Mouse (Mus musculus) kidney, postnatal 0 days (tissue): ENCODE measurements at regions not wholly inside any gene's neighbourhood (a gene's known extent, or its start where the extent isn't known, plus 50 kb on each side); places are given as distances from the start of the nearest gene placed in this dataset.

Experiments
- ATAC-seq: fragments of 200-750 bp; cut with Nextera tagmentation; replicated peaks from 2 replicates; pipeline ENCODE4 v1.8.0; 2017; ENCODE audit warnings: low read depth, moderate number of reproducible peaks, moderate TSS enrichment, moderate library complexity; ENCODE audit not compliant: low FRiP score
- DNase-seq: peaks from one replicate; pipeline ENCODE4 v3.0.0-alpha.2; 2016; ENCODE audit warnings: low spot score
- H3K27ac ChIP-seq: fragments of 300-500 bp; sonication (generic); 2 replicates; pipeline ENCODE4 v1.5.1; 2014; ENCODE audit warnings: mild to moderate bottlenecking
- H3K27me3 ChIP-seq: fragments of 300-500 bp; sonication (generic); 2 replicates; pipeline ENCODE4 v1.6.1; 2014; ENCODE audit warnings: low read length, mixed read lengths; ENCODE audit not compliant: insufficient read depth
- H3K36me3 ChIP-seq: fragments of 300-500 bp; sonication (generic); 2 replicates; pipeline ENCODE4 v1.6.1; 2014; ENCODE audit warnings: low read length, mixed read lengths; ENCODE audit not compliant: insufficient read depth
- H3K4me1 ChIP-seq: fragments of 300-500 bp; sonication (generic); replicated peaks from 2 replicates; pipeline ENCODE4 v1.6.1; 2014; ENCODE audit warnings: antibody characterized with exemption, low read length, mixed read lengths; ENCODE audit not compliant: insufficient read depth
- H3K4me2 ChIP-seq: fragments of 300-500 bp; sonication (generic); 2 replicates; pipeline ENCODE4 v1.6.1; 2014; ENCODE audit warnings: mild to moderate bottlenecking, low read length, moderate library complexity, mixed read lengths
- H3K4me3 ChIP-seq: fragments of 300-500 bp; sonication (generic); replicated peaks from 2 replicates; pipeline ENCODE4 v1.5.1; 2014; ENCODE audit warnings: low read depth, low read length
- H3K9ac ChIP-seq: fragments of 300-500 bp; sonication (generic); 2 replicates; pipeline ENCODE4 v1.6.1; 2014; ENCODE audit warnings: low read depth, low read length
- H3K9me3 ChIP-seq: fragments of 300-500 bp; sonication (generic); replicated peaks from 2 replicates; pipeline ENCODE4 v1.6.1; 2016; ENCODE audit warnings: low read length, inconsistent platforms, mixed read lengths
- CTCF ChIP-seq: IDR thresholded peaks from 2 replicates; pipeline ENCODE4 v1.5.1; 2016; ENCODE audit warnings: antibody characterized with exemption, low read depth, mild to moderate bottlenecking, moderate library complexity
- WGBS: fragments of 180-500 bp; shearing (Covaris S2); extraction: QIAGEN DNeasy Blood & Tissue Kit; methylation state at CpG from one replicate; pipeline ENCODE4 v1.1.7; 2014; 5-methylcytosine and 5-hydroxymethylcytosine counted together

DNA sequence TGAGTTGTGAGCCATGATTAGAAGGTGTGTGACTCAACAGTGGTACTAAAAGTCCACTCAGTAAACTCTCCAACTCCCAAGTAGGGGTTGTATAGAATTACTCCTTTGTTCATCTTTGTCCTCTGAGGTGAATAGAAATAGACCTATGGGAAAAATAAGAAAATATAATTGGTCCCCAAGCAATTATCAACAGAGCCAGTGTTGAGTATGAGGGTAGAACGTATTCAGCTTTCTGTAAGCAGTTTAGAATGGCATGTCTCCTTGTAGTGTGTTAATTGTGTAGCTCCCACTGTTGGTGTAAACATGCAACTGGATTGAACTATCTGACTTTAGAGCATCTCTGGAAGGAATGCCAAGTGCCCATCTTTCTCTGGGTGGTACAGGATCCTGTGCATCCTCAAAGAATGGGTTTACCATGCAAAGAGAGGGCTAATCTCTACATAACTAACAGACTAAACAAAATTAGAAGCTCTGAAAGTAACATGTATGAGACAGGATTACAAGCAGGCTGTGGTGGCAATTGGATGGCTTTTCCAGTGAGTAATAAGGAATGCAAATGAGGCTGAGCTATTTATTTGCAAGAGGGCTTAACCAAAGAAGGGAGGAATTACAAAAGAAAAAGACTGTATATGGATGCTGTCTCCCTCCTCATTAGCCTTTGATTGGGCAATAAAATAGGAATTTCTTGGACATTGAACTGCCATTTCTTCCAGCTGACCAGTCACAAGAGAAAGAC, 356.6 kb downstream of the Serpinb8 start:
- Histone ChIP-seq H3K4me2 (no peak overlapping the region), H3K27ac (no peak overlapping the region), H3K36me3 (no peaks in the 10 kb centered on the region), H3K4me3 (no peak overlapping the region), H3K9me3 (no peaks in the 10 kb centered on the region), H3K27me3 (no peaks in the 10 kb centered on the region), H3K9ac (no peak overlapping the region), H3K4me1 (no peaks in the 10 kb centered on the region)
- TF ChIP-seq CTCF: no peak
- ATAC-seq: no peak
- no peak for DNase-seq
- WGBS: 76% methylated on average over 1 of the region's 1 CpGs

DNA sequence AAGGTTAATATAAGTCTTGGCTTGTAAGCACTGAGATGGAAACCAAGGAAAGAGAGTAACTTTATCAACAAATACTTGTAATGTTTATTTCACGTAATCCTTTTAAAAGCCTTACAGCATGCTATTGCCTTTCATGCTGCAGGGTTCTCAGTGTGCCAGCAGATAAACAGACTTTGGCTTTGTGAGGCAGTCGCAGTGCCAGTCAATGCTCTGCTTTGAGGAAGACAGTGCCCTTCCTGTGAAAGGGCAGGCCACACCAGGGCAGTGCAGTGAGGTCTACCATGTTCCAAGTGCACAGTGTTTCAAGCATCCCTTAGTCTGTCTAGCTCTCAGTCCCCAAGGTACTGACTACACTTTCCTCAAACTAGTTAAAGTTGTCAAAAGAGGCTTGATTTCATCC, 360.6 kb downstream of the Serpinb8 start:
- DNase-seq (no peak), ATAC-seq (no peak)
- Histone ChIP-seq H3K4me3 (no peak overlapping the region), H3K4me1 (no peaks in the 10 kb centered on the region), H3K9me3 (no peaks in the 10 kb centered on the region), H3K27me3 (no peaks in the 10 kb centered on the region), H3K27ac (no peak overlapping the region), H3K9ac (no peak overlapping the region), H3K36me3 (no peaks in the 10 kb centered on the region), H3K4me2 (no peak overlapping the region)
- no peak for TF ChIP-seq CTCF
- 67% methylated on average over 2 of the region's 2 CpGs for WGBS

DNA sequence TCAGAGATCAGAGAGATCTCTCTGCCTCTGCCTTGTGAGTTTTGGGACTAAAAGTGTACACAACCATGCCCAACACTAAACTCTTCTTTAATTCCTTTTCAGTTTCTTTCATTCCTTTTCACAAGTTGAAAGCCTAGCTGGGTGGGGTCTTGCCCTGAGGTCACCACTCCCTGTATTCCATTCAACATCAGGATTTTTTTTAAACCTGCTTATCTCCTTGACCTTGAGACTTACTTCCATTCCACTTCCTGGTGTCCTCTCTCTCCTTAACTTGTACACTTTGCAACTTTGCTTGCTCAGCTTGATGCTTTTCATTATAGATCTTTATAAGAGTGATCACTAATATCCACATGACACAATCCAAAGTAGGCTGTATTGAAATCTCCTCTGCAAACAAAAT, 371.2 kb downstream of the Serpinb8 start:
- TF ChIP-seq CTCF: no peak

DNA sequence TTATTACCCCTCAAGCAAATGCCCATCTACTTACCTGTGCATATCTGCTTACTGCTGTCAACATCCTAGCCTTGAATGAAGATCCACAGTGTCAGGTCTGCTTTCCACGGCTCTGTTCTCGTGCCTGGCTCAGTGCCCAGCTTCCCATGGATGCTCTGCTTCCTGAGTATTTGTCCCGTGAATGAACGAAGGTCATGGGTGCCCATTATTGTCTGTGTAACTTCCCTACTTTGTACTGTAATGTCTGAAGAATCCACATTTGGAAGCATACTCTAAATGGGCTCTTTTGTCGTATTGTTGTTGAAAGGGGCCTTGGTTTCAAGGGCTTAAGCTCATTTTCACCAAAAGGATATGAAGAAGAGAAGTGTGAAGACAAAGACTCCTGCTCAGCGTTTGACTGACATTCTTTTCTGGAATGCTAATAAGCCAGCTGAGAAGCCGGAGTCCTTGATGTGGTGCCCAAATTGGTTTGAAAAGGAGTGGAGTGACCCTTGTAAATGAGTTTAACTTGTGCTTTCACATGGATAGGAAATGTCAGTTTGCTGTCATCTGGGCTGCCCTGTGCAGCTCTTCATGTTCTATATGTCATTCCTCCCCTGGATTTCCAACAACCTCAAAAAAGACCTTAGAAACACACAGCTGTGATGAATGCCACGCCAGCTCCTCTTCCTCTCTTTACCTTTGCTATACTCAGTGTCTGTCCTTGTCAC, 386.0 kb downstream of the Serpinb8 start:
- no peak overlapping the region for H3K4me2 ChIP-seq
- no peak overlapping the region for H3K4me3 ChIP-seq
- no peak overlapping the region for H3K27ac ChIP-seq
- H3K27me3 ChIP-seq: no peaks in the 10 kb centered on the region
- TF ChIP-seq CTCF: no peak
- no peak for DNase-seq
- ATAC-seq: no peak
- H3K9ac ChIP-seq: no peak overlapping the region
- H3K4me1 ChIP-seq: no peaks in the 10 kb centered on the region
- WGBS: 68% methylated on average over 8 of the region's 8 CpGs
- H3K9me3 ChIP-seq: no peaks in the 10 kb centered on the region
- H3K36me3 ChIP-seq: no peaks in the 10 kb centered on the region

More for the DNA sequence above, 371.2 kb downstream of the Serpinb8 start:
- H3K9ac ChIP-seq: no peak overlapping the region
- DNase-seq (no peak), ATAC-seq (no peak)
- no peak overlapping the region for H3K4me3 ChIP-seq
- H3K27me3 ChIP-seq: no peaks in the 10 kb centered on the region
- no peaks in the 10 kb centered on the region for H3K4me1 ChIP-seq
- no peaks in the 10 kb centered on the region for H3K9me3 ChIP-seq
- no peak overlapping the region for H3K27ac ChIP-seq
- no peak overlapping the region for H3K4me2 ChIP-seq
- H3K36me3 ChIP-seq: no peaks in the 10 kb centered on the region

DNA sequence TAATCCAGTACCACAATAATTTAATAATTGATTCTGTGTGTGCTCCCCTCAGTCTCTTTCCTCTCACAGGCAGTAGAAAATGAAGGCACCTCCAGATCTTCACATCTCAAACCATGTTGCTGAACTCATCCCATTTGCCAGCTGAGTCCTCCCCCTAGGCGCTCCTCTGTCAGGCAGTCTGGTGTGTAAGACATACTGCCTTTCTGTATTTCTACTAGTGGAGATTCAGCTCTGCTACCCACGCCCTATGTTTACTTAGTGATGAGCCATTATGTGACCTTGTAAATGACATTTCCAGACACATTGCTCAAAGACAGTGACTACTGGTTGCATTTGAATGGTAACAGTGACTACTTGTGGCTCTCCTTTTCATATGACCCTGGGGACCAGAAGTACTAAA, 387.9 kb downstream of the Serpinb8 start:
- no peaks in the 10 kb centered on the region for H3K36me3 ChIP-seq
- no peak for TF ChIP-seq CTCF
- WGBS: 55% methylated on average over 2 of the region's 2 CpGs
- no peaks in the 10 kb centered on the region for H3K27me3 ChIP-seq
- DNase-seq (no peak), ATAC-seq (no peak)
- no peaks in the 10 kb centered on the region for H3K4me1 ChIP-seq
- H3K9me3 ChIP-seq: no peaks in the 10 kb centered on the region
- H3K4me3 ChIP-seq: no peak overlapping the region
- H3K4me2 ChIP-seq: no peak overlapping the region
- H3K27ac ChIP-seq: no peak overlapping the region
- no peak overlapping the region for H3K9ac ChIP-seq

DNA sequence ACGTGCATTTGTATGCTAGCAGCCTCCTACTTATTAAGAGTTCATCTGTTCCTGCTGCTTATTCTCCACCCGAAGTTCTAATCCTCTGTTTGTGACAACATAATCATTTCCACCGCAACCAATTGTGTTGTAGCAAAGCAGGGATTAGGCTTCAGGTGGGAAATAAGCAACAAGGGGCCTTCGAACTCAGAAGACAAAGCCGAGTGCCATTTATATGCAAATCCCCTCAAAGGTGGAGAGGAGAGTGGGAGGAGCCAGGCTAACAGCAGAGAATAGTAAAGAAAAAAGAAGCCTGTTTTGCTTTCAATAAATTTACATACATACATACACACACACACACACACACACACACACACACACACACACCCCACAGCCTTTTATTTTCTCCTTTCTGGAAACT, 388.6 kb downstream of the Serpinb8 start:
- Histone ChIP-seq H3K36me3 (no peaks in the 10 kb centered on the region), H3K4me2 (no peak overlapping the region), H3K9me3 (no peaks in the 10 kb centered on the region), H3K4me3 (no peak overlapping the region), H3K27me3 (no peaks in the 10 kb centered on the region), H3K9ac (no peak overlapping the region), H3K4me1 (no peaks in the 10 kb centered on the region), H3K27ac (no peak overlapping the region)
- TF ChIP-seq CTCF: no peak
- DNase-seq (no peak), ATAC-seq (no peak)
- 34% methylated on average over 5 of the region's 5 CpGs for WGBS
